Mouse (Mus musculus) layer of hippocampus, adult 9-11 months (tissue): ENCODE measurements around the gene Hist1h2bn.
"Not testable (repeated sequence)": the region's sequence is repeated elsewhere in the genome, so short reads cannot be mapped to it uniquely, and the experiment has no call there.

Experiments used
- DNase-seq: peaks from one replicate; pipeline ENCODE4 v3.0.0; 2022

The Hist1h2bn gene

DNA sequence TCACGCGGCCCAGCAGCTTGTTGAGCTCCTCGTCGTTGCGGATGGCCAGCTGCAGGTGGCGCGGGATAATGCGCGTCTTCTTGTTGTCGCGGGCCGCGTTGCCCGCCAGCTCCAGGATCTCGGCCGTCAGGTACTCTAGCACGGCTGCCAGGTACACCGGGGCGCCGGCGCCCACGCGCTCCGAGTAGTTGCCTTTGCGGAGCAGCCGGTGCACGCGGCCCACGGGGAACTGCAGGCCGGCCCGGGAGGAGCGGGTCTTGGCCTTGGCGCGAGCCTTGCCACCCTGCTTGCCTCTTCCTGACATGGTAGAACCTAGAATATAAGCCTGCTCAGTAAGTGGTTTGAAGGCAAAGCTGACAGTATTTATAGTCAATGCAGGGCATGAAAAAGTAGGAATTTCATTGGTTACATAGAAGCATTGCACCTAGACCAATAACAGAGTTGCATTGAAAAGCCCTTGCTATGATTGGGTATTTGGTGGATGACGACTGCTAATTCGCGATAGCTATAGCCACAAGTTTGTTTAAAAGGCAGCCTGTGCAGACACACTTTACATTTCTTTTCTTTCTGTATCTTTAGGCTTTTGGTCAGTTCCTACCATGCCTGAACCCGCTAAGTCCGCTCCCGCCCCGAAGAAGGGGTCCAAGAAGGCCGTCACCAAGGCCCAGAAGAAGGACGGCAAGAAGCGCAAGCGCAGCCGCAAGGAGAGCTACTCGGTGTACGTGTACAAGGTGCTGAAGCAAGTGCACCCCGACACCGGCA, at the start of gene Hist1h2bn, which contains the start of gene Hist1h2ak:
Gene Hist1h2bn, plus strand, starts transcription at position 600 of the 762 bp plus-strand sequence.
Gene Hist1h2ak, minus strand, starts transcription at position 304 of the 762 bp plus-strand sequence.
- DNase-seq: peak; percentile 90

DNA sequence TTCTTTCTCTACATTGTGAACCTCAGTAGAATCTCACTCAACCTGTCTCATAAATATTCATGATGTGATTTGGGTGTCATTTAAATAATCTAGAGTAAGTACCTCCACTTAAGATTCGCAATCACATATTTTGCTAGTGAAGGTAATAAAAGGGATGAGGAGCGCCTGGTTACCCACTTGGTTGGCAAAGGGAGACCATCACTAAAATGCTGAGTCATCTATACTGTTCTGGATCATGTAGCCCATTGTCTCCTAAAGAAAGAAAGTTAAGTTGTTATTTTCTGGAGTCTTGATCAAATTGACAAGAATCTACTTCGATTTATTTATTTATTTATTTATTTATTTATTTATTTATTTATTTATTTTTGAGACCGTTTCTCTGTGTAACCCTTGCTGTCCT, 47.3 kb upstream of the Hist1h2bn start:
- DNase-seq: no peak

DNA sequence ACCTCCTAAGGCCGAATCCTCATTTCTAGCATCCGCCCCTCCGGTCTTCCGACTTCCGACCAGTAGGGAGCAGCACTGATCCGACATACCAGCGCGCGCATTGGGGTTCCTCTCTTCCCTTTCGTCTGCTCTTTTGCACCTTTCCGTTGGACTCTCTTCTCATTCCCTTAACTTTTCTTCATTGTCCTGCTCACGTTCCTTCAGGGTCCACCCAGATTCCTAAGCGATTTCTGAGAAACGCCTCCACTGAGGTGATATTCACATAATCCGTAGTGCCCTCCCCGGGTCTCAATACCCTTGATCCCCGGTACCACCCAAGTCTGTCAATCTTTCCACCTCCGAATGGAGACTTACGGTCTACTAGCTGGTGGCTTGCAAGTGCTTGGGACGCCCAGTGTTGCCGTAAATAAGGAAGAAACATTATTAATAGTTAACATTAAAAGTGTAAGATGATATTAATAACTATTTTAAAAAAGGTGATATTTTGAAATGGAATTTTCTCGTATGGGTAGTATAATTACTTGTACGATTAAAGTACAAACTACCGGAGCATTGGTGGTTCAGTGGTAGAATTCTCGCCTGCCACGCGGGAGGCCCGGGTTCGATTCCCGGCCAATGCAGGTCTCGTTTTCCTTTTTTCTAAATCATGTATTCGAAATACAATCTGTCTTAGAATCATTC, 43.8 kb upstream of the Hist1h2bn start:
- DNase-seq: peak; percentile 85

DNA sequence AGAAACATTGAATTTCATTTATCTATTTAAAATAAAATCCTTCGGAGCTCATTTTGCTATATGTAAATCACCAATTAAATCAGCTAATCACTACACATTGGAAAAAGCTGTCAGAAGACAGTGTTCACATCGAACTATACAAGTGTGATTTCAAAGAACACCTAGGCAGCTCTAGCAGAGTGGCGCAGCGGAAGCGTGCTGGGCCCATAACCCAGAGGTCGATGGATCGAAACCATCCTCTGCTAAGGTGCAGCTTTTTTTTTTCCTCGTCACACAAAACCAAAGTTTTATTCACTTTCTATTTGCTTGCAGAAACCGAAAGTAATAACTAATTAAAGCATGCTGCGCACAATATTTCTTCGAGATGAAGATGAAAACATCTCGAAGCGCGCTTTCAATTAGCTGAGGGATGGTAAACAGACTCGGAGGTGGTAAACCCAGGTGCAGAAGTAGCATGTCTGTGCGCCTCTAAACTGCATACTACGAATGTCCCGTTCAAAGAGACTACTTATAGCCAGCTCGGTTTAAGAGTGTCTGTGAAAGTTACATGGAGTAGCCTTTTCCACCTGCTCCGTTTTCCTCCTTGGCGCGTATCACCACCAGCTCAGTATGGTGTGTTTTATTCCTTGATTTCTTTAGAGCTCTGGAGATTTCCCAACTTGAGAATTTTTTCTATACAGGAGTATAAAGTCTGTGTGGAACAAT, 43.0 kb upstream of the Hist1h2bn start:
- peak; percentile 67 for DNase-seq

DNA sequence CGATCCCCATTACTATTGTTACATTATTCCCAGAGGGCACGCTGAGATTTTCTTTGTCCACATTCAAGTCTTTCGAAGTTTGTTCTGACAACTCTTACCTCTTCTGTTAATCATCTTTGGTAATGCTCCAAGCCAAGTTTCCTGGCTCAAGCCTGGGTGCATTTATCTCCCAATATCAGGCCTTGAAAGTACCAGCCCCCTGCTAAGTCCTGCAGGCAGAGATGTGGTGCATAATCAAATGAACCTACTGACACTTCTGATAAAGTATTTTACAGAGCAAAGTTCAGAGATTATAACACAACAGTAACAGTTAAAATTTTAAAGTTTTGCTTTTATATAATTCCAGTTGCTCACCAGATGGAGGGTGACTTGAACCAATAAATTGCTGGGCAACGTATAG, 42.2 kb upstream of the Hist1h2bn start:
- no peak for DNase-seq

DNA sequence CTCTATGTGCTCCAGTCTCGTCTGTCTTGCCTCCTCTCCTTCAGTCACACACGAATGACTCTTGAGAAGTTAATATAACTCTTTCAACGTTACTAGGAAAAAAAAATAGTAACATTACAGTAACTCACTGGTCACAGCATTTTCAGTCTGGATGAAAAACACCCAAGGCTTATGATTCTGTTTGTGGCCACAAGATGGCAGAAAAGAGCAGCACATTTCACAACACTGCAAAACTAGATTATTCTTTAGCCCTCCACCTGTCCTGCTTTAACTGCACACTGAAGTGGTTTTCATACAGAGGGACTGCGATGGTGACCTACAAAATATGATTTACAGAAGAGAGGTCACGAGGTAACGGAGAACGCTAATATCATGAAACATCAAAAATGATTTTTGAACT, 39.2 kb upstream of the Hist1h2bn start:
- peak; percentile 40 for DNase-seq

DNA sequence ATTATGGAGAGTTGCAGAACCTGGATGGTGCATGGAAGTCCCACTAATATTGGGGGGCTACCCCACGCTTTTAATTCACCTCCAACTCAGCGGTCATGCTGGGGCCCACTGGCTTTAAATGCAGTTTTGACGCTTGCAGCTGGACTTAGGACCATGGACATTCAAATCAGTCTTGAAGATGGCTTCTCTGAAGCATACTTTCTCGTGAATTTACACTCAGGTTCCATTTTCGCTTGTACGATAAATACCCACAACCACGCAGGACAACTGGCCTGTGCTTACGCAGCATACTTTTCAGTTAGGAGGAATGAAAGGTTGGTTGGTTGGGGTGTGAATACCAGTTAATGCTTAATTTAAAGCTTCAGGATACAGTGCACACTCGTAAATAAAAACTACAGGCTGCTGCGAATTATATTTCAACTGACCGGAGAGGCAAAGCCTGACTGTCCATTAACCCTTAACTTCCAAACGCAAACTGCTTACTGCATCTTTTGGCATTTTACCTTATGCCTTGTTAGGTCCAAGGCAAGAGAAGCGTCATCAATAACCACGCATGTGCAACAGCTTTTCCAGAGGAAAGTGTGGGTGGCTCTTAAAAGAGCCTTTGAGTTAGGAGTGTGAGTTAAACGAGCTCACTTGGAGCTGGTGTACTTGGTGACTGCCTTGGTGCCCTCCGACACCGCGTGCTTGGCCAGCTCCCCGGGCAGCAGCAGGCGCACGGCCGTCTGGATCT, 38.6 kb upstream of the Hist1h2bn start:
- peak; percentile 8 for DNase-seq

DNA sequence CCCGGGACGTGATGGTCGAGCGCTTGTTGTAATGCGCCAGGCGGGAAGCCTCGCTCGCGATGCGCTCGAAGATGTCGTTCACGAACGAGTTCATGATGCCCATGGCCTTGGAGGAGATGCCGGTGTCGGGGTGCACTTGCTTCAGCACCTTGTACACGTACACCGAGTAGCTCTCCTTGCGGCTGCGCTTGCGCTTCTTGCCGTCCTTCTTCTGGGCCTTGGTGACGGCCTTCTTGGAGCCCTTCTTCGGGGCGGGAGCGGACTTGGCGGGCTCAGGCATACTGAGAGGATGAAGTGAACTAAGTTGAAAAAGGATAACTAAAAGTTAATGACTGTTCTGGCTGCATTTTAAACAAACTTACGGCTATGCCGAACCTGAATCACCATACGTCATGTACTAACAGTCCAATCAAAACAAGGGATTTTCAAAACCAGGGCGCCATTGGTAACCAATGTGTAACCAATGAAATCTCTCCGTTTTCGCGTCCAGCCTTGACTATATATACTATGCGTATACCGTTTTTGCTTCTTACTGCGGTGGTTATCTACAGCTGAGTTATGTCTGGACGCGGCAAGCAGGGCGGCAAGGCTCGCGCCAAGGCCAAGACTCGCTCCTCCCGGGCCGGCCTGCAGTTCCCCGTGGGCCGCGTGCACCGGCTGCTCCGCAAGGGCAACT, 37.9 kb upstream of the Hist1h2bn start, which contains the start of the genes Hist1h2bl and Hist1h2ai:
Gene Hist1h2bl, minus strand, starts transcription at position 280 of the 676 bp plus-strand sequence.
Gene Hist1h2ai, plus strand, starts transcription at position 559 of the 676 bp plus-strand sequence.
- peak; percentile 93 for DNase-seq

DNA sequence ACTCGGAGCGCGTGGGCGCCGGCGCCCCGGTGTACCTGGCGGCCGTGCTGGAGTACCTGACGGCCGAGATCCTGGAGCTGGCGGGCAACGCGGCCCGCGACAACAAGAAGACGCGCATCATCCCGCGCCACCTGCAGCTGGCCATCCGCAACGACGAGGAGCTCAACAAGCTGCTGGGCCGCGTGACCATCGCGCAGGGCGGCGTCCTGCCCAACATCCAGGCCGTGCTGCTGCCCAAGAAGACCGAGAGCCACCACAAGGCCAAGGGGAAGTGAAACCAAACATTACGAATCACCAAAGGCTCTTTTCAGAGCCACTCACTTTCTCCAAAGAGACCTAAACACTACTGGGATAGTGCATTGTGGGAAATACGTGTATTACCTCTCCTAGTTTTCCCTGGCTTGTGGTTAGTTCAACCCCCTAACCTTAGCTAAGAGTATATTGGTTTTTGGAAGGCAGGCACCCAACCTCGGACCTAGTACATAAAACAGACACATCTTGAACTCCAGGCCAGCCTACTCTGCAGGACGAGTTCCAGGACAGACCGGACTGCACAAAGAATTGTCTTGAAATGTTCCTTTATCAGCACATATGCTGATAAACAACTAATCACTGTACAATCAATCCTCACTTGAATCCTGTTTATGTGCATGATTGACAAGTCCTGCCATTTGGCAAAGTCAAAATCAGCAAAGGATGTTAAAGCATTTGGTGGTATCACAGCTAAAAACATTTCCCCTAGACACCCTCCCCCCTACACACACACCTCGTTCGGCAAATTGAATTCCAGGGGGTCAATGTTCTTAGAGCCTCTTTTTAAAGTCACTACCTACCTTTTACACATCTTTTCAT, 37.2 kb upstream of the Hist1h2bn start:
- DNase-seq: peak; percentile 24

DNA sequence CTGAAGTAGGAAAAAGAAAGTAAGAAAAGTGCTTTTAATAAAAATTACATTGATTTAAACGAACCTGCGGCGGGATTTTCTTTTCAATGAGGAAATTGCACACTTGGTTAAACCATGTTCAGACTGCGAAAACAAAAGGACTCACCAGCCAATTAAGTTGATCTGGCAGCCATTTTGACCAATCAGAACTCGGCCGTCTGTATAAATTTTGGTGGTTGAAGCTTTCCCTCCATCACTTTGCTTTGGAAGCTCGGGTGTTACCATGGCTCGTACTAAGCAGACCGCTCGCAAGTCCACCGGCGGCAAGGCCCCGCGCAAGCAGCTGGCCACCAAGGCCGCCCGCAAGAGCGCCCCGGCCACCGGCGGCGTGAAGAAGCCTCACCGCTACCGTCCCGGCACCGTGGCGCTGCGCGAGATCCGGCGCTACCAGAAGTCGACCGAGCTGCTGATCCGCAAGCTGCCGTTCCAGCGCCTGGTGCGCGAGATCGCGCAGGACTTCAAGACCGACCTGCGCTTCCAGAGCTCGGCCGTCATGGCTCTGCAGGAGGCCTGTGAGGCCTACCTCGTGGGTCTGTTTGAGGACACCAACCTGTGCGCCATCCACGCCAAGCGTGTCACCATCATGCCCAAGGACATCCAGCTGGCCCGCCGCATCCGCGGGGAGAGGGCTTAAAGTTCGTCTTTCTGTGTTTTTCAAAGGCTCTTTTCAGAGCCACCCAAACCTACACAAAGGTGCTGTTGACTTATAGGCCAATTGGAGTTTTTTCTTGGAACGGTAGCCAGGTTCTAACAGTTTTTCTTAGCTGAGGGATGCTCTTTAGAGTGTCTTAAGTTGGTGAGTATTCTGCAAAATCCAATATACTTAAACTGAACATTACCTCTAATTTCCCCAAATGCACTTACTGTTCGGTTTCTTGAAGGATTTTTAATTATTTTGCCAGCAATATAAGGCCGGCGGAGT, 36.2 kb upstream of the Hist1h2bn start, which contains the start of gene Hist1h3h:
Gene Hist1h3h, plus strand, starts transcription at position 263 of the 961 bp plus-strand sequence.
- peak; percentile 87 for DNase-seq

DNA sequence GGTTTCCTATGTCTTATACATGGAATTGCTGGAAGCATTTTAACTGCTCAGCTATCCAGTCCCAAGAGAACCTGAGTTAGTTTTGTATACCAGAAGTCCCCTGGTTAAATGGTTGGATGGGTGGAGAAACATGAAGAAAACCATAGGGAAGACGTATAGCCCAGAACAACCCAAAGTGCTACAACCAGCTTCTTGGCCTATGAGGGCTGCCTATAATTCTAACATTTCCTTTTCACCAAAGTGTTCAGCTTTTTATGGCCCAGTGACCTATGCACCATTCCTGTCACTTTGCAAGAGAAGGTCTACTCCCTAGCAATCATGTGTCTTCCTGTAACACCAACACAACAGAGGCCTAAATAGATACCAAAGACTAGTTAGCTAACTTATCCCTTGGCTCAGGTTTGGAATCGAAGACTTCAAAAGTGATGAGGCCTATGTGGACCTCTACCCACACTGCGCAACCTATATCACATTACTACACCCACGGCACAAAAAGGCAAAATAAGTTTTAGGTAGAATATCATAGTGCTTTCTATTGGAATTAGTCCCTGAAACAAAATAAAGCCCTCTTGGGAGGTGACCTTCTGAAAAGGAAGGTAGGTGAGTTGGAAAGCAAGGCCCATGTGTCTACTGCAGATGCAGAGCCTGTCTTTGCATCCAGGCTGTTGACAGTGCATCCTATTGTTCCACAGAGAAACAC, 35.4 kb upstream of the Hist1h2bn start:
- no peak for DNase-seq

DNA sequence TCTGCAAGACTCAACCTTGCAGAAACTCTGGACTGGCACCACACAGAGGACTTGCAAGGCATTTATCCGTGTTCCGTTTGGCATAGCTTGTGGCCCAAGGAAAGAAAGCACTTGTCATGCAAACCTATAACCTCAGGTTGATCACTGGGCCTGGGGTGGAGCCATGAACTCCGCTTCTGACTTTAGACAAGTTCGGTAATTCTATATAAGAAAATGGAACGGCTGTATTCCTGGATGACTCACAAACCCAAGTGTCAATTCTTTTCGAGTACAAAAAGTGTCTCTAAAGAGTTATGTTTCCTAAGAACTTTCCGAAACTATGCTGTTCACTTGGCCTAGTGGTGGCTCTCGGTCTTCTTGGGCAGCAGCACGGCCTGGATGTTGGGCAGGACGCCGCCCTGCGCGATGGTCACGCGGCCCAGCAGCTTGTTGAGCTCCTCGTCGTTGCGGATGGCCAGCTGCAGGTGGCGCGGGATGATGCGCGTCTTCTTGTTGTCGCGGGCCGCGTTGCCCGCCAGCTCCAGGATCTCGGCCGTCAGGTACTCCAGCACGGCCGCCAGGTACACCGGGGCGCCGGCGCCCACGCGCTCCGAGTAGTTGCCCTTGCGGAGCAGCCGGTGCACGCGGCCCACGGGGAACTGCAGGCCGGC, 32.7 kb upstream of the Hist1h2bn start:
- not testable (repeated sequence) for DNase-seq

DNA sequence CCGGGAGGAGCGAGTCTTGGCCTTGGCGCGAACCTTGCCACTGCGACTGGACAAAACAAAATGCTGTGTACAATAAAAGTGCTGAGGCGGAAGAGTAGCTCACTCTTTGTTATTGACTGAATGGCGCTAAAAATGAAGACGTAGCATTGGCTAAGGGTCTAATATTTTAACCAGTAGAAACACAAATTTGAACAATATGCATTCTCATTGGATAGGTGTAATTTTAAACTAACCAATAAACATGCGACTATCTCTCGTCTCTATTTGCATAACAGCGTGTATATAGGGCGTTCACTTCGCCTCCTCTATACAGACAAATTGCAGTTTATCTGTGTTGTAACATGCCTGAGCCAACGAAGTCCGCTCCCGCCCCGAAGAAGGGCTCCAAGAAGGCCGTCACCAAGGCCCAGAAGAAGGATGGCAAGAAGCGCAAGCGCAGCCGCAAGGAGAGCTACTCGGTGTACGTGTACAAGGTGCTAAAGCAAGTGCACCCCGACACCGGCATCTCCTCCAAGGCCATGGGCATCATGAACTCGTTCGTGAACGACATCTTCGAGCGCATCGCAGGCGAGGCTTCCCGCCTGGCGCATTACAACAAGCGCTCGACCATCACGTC, 32.1 kb upstream of the Hist1h2bn start, which contains the start of gene Hist1h2bm:
Gene Hist1h2bm, plus strand, starts transcription at position 288 of the 616 bp plus-strand sequence.
- peak; percentile 75 for DNase-seq

DNA sequence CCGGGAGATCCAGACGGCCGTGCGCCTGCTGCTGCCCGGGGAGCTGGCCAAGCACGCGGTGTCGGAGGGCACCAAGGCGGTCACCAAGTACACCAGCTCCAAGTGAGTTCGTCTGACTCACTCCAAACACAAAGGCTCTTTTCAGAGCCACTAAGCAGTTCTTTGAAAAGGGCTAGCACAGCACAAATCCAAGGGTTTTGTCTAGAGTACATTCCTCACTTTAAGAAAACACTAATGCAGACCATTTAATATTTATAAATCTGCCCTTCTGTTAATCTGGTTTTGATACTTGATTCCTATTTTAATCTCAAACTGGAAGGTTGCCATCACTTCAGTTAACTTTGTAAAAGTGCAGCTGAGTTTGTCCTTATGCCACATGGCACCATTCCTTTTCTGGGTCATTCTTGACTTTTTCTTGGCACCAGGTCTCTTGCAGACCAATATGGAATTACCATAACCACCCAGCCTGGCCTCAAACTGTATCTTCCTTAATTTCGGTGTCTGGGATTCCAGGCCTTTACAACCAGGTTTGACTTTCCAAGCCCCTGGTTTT, 31.5 kb upstream of the Hist1h2bn start:
- no peak for DNase-seq

DNA sequence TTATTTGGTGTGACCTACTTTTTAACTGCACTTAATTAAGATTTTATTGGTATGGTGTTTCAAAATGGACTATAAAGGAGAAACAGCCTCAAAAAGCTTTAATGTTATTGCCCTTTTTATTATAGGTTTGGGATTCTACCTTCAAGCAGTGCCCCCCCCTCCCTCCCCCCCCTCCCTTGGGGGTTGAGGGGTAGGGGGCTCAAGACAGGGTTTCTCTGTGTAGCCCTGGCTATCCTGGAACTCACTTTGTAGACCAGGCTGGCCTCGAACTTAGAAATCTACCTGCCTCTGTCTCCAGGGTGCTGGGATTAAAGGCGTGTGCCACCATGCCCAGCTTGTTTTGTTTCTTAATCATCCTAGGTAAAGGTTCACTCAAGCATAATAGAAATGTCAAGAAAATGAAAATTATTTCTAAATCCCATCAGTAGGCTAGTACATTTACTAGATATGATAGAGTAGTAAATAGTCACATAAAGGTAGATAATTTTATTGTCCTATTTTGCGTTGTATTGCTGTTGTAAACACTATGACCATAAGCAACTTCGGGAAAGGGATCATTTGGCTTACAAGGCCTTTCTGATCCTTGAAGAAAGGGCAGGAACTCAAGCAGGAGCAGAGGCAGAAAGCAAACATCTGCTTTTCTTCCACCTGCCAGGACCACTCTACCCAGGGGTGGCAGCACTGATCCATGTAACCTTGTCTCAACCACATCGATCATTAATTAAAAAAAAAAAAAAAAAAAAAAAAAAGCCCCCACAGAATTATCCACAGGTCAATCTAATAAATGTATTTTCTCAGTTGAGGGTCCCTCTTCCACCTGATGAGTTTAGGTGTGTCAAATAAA, 30.7 kb upstream of the Hist1h2bn start:
- DNase-seq: no peak

DNA sequence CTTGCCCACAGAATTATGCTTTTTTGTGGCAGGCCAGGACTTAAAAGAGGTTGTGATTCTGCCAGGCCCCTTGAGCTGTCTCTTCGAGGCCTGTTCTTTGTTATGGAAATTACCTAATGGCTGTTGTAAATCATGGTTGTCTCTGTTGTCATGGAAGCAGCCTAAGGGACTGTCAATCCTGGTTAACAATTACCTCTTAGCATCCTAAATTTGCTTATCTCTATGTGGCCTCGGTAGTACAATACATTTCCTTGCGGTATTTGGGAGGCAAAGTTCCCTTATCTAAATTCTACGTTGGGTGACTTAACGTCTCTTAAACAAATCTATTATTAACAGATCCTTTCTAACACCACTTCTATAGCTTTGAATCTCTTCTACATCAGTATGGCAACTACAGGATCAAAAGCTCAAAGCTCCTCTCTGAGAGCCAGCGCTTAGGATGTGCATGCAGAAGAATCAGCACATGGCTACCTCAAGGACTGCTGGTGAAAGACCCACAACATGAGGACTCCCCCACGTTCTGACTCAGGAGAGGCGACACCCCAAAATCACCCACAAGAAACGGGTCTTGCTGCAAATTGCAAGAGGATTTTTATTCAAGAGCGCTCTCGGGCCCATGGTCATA, 25.9 kb upstream of the Hist1h2bn start:
- DNase-seq: no peak
